Mouse (Mus musculus): ENCODE measurements around the gene Ddah1. TPM values are rescaled to one million over a fixed set of nuclear protein-coding genes. Genes with fewer than 3 reads are reported as not detected.

Gene Ddah1
- total RNA-seq, 2 experiments from 2014 or later = 10.6 to 13.6 TPM

DNA sequence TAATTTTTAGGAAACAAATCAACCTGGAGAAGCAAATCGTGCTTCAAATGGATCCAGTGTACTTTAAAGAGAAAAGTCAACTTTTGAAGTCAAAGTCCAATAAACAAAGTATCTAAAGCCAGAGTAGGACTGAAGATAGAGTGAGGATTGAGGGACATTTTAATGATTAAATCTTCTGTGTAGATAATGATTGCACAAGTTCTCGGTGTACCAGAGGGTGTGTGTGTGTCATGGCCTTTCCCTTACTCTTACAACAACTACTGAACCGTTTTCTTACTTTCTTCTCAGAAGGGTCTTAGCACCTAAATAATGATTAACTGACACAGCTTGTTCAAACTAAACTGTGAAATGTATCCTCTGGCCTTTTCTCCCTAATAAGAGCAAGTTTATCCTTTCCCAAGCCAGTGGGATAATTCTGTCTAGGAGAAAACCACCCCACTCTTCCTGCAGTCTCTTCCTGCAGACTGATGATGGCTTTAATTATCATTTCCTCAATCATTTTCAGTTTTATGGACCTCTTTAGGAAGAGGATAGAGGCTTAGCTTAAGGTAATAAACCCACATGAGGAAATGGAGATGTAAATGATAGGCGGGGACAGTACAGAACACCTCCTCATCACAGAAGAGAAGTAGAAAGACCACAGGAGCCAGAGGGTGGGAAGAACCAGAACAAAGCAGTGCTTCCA lies 4.6 kb downstream of the Ddah1 start:
- no peak for DNase-seq
- intact Hi-C loops (cut with DNase I) = no loop called here

DNA sequence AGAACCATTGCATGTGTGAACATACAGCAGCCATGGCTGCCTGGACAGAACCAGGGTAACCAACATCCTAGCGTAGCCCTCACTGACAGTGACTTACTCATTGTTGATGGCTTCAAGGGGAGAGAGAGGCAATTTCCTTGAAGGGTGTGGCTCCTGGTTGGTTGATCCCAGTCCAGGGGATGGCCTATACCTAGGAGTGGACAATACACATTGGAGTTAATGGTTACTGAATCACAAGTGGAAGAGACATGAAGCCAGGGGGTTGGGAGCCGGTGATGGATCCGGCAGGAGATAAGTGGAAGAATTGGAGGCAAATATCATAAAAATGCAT lies 5.1 kb downstream of the Ddah1 start:
- no peak for DNase-seq
- intact Hi-C loops (cut with DNase I) = no loop called here

DNA sequence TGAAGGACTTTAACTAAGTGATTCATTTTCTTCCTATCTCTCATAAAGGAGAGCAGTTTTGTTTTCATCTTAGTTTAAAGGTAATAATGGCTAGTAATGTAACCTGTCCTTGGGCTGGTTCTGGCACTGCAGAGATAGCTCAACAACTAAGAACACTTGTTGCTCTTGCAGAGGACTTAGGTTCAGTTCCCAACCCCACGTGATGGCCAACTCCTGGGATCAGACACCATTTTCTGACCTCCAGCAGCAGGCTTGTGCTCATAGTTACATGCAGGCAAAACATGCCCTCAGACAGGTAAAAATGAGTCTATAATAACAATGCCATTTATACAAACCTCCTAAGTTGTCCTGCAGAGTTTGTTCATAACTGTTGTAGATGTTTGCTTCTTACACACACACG lies 5.9 kb downstream of the Ddah1 start:
- intact Hi-C loops (cut with DNase I) = no loop called here

DNA sequence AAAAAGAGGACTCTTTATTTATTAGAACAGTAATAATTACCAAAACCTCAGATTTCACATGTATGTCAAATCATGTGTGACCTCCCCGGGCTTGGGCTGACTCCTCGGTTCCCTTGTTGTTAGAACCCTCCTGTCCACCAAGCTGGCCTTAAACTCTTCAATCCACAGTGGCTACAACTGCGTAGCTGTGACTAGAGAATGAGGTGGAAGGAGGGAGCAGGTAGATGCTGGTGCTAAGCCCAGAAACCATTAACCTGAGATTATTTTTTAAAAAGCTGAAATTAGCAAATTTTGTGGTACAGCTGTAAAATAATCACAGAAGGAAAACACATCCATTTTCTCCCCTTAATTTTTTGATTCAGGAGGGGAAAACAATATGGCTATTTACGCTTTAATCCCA lies 10.0 kb downstream of the Ddah1 start:
- no peak for DNase-seq
- intact Hi-C loops (cut with DNase I) = no loop called here

More for the DNA sequence above, 5.9 kb downstream of the Ddah1 start:
- DNase-seq = no peak

DNA sequence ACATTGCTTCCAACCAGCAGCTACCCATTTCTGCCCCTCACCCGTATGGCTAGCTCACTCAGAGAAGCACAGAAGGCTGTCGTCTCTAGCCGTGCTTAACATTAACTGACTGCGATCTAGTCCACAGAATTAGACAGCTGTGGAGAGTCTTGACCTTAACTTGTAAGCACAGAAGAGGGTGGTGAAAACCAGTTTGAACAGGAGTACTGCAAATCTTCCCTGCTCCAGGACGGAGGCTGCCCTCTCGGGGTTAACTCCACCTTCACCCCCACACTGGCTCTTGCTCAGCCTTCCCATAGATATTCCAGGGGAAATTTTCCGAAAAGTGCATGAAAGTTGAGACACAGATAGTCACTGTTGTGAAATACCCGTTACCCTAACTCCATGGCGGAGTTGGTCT lies 14.9 kb downstream of the Ddah1 start:
- intact Hi-C loops (cut with DNase I) = no loop called here
- DNase-seq = no peak

DNA sequence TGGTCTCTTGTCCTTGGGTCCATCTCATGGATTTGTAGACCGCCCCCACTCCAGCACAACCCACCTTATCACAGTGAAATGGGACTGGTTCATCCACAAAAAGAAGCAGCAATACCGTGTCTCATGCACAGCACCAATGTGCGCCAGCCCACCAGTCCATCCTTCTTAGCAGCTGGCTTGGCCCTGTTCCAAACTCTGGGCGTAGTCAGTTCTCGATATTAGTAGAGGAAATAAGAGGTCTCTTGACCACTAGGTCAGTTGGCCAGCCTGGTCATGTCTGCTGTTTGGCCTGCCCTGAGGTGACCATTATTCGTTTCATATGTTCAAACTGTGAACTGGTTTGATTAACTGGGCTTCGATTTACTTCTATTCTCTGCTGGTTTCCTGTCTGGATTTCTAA lies 15.9 kb downstream of the Ddah1 start:
- DNase-seq = no peak
- intact Hi-C loops (cut with DNase I) = no loop called here

DNA sequence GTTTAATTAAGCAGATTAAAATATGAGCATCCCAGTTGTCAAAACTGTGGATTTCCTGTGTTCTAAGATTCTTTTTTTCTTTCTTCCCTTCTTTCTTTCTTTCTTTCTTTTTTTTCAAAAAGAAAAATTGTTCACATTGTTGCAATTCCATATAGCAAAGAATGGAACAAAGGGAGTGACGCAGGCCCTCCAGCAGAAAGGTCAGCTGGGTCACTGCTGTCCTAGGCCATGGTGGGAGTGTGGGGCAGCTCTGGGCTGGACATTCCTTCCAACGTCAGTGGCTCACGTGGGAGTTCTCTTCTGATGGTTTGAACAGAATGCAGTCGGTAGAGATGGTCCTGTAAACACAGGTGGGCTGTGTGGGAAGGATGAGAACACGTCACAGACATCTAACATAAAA lies 16.8 kb downstream of the Ddah1 start:
- intact Hi-C loops (cut with DNase I) = no loop called here
- no peak for DNase-seq

DNA sequence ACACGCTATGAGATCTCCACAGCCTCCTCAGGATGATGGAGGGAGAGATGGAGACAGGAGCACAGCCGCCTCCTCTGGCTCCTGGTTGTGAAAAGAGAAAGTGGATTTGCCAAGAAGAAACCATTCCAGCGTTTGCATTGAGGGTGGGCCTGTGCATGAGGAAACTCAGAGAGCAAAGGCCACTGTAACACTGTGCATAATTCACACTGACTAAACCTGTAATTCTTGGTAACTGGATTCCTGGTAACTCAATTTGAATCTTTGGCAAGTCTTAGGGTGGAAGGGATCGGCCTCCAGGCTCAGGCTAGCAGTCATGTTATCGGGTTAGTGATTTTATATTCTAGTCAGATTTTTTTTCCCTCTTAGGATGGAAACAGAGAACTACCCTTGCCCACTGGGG lies 17.4 kb downstream of the Ddah1 start:
- intact Hi-C loops (cut with DNase I) = no loop called here

DNA sequence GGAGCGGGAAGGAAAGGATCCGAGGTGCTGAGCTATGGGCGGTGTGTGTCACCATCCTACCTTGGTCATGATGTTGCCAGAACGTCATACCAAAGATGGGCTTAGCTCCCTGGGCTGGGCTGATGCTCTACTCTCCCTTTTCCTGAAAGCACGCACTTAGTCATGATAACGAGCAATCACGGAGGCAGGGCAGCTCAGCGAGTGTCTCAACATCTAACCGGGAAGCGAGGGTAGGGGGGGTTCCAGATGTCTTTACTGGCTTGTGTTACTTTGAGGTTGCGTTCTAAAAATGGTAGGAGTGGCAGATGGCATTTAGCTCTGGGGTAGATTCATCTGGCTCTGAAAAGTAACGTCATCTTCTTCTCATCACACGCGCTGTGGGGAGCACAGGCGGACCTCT lies 18.5 kb downstream of the Ddah1 start:
- intact Hi-C loops (cut with DNase I) = no loop called here
- DNase-seq = no peak

More for the DNA sequence above, 17.4 kb downstream of the Ddah1 start:
- no peak for DNase-seq

DNA sequence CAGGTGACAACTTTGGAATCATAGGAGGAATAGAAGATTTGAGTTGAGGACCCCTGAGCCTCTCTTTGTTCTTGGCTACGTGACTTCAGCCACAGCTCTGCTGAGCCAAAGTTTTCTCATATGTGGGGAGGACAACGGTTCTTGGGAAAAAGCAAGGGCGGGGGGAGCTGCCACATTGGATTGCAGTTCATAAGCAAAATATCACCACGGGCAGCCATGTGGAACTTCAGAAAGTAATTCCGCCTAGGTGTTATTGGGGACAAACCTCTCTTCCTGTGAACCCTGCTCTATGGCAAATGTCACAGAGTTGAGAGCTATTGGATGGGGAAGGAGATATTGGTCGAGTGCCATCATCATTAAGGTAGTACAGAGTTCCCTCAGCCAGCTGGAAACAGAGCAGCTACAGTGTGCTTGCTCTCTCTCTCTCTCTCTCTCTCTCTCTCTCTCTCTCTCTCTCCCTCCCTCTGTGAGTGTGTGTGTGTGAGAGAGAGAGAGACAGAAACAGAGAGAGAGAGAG lies 20.0 kb downstream of the Ddah1 start:
- intact Hi-C loops (cut with DNase I) = no loop called here
- no peak for DNase-seq

DNA sequence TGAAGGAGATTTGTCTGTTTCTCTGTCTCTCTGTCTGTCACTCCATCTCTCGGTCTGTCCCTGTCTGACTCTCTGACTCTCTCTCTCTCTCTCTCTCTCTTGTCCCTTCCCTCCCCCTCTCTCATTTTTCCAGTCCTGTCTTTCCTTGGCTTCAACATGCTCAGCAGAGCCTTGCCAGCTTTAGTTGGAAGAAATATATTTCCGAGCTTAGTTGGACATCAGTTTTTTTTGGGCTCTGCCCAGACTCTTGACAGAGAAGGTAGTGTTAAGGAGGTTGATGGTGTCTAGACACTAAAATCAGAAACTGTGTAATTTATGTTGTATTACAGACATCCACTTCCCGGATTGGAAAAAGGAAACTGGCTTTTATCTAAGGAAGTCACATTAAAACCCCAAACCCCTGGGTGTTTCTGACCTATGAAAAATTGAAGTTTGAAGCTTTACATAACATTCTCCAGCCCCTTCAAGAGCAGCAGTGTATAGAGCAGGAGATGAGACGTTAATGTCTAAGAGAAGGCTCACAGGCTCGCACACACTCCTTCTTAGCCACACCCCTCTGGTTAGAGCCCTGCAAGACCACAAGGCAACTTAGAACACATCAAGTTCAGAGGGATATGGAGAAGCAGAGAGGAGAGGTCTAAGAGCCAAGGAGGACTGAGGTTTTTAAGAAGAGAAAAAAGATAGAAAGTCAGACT lies 21.0 kb downstream of the Ddah1 start:
- intact Hi-C loops (cut with DNase I) = no loop called here
- peak; percentile 32 to 33 for DNase-seq

DNA sequence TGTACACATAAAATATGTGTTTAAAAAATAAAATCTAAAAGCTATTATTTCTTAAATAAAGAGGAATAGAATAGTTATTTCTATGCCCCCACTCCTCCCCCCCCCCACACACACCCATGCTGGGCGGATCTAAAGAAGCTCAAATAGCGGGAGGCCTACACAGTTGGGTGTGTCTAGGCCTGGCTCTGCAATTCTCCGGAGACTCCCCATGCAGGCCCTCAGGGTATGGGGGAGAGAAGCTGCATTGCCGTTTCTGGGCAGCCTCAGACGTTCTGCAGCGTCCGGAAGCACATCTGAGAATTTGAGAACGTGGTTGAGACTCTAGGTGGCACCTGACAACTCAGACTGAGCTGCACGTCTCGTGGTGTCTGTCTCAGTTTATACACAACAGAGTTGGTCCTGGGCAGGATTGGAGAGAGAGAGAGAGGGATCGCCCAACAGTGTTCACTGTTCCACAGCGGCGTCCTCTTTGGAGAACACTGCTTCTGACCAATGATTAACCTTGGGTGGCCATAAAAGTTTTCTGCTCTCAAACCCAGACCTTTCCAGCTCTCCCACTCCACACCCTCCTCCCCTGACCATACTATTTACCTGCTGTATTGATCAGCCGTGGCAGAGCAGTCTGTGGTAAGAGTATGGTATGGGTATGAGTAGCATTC lies 22.4 kb downstream of the Ddah1 start:
- intact Hi-C loops (cut with DNase I) = no loop called here
- DNase-seq = no peak

DNA sequence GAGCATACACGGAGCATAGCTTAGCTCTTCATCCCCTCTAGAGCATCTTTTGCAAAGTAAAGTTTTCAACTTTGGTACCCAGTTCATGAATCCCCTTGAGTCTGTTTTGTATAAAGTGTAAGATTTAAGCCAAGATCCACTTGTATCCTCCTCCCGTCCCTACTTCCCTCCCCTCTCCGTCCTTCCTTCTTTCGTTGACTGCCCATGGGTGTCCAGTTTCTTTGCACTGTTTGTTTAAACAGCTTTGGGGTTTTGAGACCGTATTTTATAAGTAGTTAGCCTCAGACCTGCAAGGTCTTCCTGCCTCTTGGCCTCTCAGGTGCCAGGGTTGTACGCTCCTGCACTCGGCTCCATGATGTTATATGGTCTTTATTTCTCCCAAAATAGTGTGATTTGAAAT lies 26.8 kb downstream of the Ddah1 start:
- intact Hi-C loops (cut with DNase I) = no loop called here
- DNase-seq = no peak

DNA sequence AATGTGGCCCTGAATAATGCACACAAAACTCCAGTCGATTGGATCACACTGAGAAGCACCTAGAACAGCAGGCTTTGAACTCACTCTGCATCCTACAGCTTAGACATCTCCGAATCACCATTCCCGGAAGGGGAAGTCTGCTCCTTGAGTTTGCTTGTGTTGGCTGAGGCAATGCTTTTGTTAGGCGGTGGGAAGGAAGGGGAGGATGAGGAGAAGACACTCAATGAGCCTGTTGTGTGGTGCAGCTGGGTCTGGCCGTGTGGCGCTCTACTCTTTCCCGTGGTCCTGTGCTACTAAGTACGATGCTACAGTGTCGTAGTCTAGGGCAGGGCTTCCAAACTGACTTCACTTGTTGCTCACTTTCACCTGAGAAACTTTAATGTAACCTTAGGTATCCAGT lies 28.8 kb downstream of the Ddah1 start:
- peak in 1 of 2 experiments; percentile 20 for DNase-seq
- intact Hi-C loops (cut with DNase I) = no loop called here

DNA sequence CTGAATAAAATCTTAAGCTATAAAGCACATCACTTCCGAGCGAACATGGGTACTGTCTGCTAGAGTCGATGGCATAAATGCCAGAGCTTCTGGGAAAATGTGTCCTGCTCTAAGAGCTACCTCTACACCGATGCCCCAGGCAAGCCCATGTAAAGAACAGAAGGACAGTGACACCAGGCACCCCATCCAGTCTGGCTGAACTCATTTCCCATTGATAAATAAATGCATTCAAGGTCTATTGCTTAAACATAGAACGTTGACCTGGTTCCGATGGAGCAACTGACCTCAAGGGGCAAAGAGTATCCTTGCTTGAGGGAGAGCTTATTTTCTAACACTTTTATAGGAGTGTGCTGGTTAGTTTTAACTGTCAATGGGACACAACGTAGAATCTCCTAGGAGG lies 30.6 kb downstream of the Ddah1 start:
- no peak for DNase-seq
- intact Hi-C loops (cut with DNase I) = no loop called here

DNA sequence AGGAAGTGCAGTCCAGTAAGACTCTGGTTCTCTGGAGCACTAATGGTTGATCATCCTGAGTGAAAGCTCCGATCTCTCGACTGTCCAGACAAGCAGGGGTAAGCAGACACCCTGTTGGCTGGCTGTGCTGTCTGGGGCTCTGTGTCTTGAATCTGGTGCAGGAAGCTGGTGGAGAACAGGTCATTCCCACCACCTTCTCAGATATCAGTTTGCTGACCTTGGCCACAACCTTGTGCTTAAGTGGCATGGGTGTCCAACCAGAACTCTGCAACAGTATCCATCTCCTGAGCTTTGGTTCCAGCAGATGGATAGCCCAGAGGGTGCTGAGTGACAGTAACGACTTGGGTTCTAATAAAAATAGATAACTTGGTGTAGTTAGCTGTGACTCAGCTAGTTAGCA lies 31.8 kb downstream of the Ddah1 start:
- intact Hi-C loops (cut with DNase I) = no loop called here
- DNase-seq = no peak

DNA sequence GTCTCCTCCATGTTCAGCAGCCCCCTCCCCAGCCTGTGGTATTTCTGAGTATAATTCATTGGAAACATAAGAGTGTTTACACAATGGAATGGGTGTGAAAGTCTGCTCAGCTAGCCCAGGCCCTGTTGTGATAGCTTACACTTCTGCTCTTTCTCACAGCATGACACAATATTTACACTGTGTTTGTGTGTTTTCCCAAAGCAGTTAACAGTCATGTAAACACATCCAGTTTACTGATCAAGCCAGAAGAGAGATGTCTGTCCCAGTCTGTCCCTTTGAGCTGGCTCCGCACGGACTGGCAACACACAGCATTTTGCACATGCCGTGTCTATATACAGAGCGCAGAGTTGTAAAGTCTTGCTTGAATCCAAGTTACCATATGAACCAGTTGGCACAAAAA lies 32.2 kb downstream of the Ddah1 start:
- intact Hi-C loops (cut with DNase I) = no loop called here
- no peak for DNase-seq

DNA sequence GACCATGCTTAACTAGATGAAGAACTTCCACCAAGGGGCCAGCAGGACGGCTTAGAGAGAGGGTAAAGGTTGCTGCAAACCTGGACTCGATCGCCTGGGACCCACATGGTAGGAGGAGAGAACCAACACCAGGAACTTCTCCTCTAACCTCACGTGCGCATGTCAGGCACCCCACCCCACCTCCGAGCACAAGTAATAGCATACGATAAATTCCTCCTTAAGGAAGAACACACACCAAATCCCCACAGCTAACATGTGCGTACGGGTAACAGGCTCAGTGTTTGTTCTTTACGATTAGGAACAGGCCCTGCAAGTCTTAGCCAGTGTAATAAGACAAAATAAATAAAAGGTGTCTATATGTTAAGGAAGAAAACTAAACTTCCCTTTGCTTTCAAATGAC lies 35.9 kb downstream of the Ddah1 start:
- no peak for DNase-seq
- intact Hi-C loops (cut with DNase I) = no loop called here

DNA sequence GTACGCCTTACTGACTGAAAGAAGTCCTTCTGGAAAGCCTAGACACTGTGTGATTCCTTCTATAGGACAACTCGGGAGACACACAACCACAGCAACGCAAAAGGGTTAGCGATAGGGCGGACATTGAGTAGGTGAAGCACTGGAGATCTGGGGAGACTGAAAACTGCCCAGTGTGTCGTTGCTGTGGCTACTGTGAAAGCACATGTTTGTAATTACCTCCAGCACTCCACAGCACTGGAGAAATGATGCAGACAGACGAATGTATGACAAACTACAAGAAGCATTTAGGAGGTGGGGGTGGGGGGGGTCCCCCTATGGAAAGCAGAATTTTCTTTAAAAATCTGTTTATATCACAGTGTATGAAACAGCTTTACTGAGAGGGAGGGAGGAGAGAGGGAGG lies 37.4 kb downstream of the Ddah1 start:
- DNase-seq = no peak
- intact Hi-C loops (cut with DNase I) = no loop called here

DNA sequence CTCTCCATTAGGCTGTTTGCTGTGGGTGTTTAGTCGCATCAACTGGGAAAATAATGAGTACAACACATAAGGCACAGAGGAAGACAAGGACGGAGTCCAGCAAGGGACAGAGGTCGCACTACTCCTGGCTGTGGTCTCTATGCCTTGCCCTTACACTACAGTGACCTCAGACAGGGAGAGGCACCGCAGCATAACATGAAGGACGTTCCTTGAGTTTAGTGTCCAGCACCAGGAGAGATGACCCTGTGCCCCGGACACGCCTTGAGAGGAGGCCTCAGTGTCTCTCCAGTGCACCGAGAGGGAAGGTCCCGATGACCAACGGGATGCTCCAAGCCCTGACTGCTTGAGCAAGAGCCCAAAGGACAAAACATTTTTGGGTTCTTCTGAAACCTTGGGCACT lies 39.6 kb downstream of the Ddah1 start:
- intact Hi-C loops (cut with DNase I) = no loop called here
- no peak for DNase-seq

DNA sequence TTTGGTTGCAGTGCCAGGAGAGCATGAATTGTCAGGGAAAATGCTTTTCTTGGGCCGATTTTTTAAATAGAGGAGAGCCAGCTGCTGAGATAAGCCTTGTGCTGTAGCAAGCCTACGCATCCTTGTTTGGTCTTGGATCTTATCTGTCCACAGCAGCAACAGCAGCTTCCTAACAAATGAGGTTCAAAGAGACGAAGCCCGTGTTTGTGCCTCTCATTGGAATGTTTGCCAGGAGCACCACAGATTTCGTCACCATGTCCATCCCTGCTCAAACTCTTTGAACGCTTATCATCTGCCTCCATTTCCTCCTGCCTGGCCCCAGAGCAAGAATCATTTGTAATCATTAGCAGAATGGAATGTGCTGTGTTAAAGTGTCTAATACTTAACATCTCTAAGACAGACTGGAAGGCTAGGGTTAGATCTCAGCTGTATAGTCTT lies 40.3 kb downstream of the Ddah1 start:
- intact Hi-C loops (cut with DNase I) = no loop called here
- DNase-seq = peak; percentile 54 to 62

DNA sequence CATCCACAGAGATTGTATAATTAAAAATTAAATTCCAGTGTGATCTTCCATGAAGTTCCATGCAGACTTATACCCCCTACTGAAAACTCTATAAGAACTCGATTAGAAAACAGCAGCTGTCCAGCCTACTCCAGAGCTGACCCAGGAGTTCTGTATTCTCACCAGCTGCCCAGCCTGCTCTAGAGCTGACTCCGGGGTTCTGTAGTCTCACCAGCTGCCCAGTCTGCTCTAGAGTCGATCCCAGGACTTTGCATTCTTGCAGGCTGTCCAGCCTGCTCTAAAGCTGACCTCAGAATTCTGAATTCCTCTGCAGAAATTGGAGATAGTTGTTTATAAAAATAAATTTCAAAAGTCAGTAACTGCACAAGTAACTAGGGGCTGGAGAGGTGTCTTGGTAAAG lies 40.9 kb downstream of the Ddah1 start:
- intact Hi-C loops (cut with DNase I) = no loop called here
- no peak for DNase-seq
